In genomic region chr4:100879414-100879813, GRCm38 (mm10) we compare ENCODE assay signal across 33 mouse cellular contexts.
DNase-seq lines count a peak whose midpoint lies in the region; ATAC-seq and TF ChIP-seq lines count a peak whose summit lies in the region.
"Had no signal": no experiment of that assay in that cellular context is flagged by ENCODE, and none has a peak within 500 bp of the region (broad histone marks: within the 10 kb centered on the region; RNA-seq: fewer than 3 reads in every experiment).

No protein-coding gene starts in this region.

- no peaks in the 10 kb centered on the region for H3K9me3 ChIP-seq in heart, postnatal 0 days (replicated peaks; ENCODE audit: control insufficient read depth, low read length)
- no peaks in the 10 kb centered on the region for H3K9me3 ChIP-seq in lung, embryonic 14.5 days (ENCODE audit: low read depth, low read length)
- H3K9me3 ChIP-seq in intestine, embryonic 16.5 days (ENCODE audit: control insufficient read depth, low read length) = no peaks in the 10 kb centered on the region
- H3K9me3 ChIP-seq: embryonic facial prominence, embryonic 12.5 days; hindbrain, embryonic 10.5 days; hindbrain, embryonic 15.5 days; limb, embryonic 12.5 days; midbrain, embryonic 15.5 days; neural tube, embryonic 15.5 days; stomach, embryonic 15.5 days had no signal

- no peak overlapping the region for H3K9ac ChIP-seq in heart, postnatal 0 days (replicated peaks; ENCODE audit: low read depth, low read length)
- no peak overlapping the region for H3K9ac ChIP-seq in lung, embryonic 14.5 days
- H3K9ac ChIP-seq in intestine, embryonic 16.5 days (ENCODE audit: low read depth, low read length) = no peak overlapping the region
- H3K9ac ChIP-seq: embryonic facial prominence, embryonic 12.5 days; hindbrain, embryonic 15.5 days; limb, embryonic 12.5 days; liver, postnatal 0 days; midbrain, embryonic 15.5 days; neural tube, embryonic 15.5 days; stomach, embryonic 15.5 days had no signal

- WGBS in heart, postnatal 0 days = 81% methylated on average over 8 of the region's 8 CpGs
- 22% methylated on average over 8 of the region's 8 CpGs for WGBS in lung, embryonic 14.5 days
- WGBS in intestine, embryonic 16.5 days = 23% methylated on average over 8 of the region's 8 CpGs

- no peak overlapping the region for H3K4me3 ChIP-seq in heart, postnatal 0 days (ENCODE audit: low read depth, low read length)
- H3K4me3 ChIP-seq in lung, embryonic 14.5 days (ENCODE audit: low read depth, low read length) = no peak overlapping the region
- no peak overlapping the region for H3K4me3 ChIP-seq in intestine, embryonic 16.5 days (ENCODE audit: low read length)
- H3K4me3 ChIP-seq: embryonic facial prominence, embryonic 12.5 days; hindbrain, embryonic 10.5 days; hindbrain, embryonic 15.5 days; layer of hippocampus, adult 2 months; left cerebral cortex, adult 2 months; limb, embryonic 12.5 days; midbrain, embryonic 10.5 days; midbrain, embryonic 15.5 days; neural tube, embryonic 15.5 days; stomach, embryonic 15.5 days had no signal

- H3K27ac ChIP-seq in heart, postnatal 0 days (ENCODE audit: low read depth) = peak overlapping the region; percentile 71
- H3K27ac ChIP-seq in lung, embryonic 14.5 days (ENCODE audit: low read depth) = no peak overlapping the region
- H3K27ac ChIP-seq in intestine, embryonic 16.5 days (ENCODE audit: low read length) = no peak overlapping the region
- H3K27ac ChIP-seq: embryonic facial prominence, embryonic 12.5 days; hindbrain, embryonic 10.5 days; hindbrain, embryonic 15.5 days; layer of hippocampus, adult 2 months; left cerebral cortex, adult 2 months; limb, embryonic 12.5 days; midbrain, embryonic 10.5 days; midbrain, embryonic 15.5 days; neural tube, embryonic 15.5 days; stomach, embryonic 15.5 days had no signal

- no peak overlapping the region for H3K4me2 ChIP-seq in heart, postnatal 0 days (ENCODE audit: low read depth, low read length)
- peak overlapping the region; percentile 11; the same call in 1 of the 2 replicates for H3K4me2 ChIP-seq in lung, embryonic 14.5 days
- H3K4me2 ChIP-seq in intestine, embryonic 16.5 days (ENCODE audit: low read depth, low read length) = no peak overlapping the region
- H3K4me2 ChIP-seq: embryonic facial prominence, embryonic 12.5 days; hindbrain, embryonic 15.5 days; limb, embryonic 12.5 days; liver, embryonic 11.5 days; midbrain, embryonic 15.5 days; neural tube, embryonic 15.5 days; stomach, embryonic 15.5 days had no signal

- no peak for TF ChIP-seq CTCF in heart, postnatal 0 days (IDR thresholded peaks at IDR 0.05; ENCODE audit: low read depth)
- TF ChIP-seq CTCF in lung, embryonic 14.5 days (IDR thresholded peaks at IDR 0.05; ENCODE audit: low read depth) = no peak

- TF ChIP-seq EP300 in heart, postnatal 0 days (IDR thresholded peaks at IDR 0.05; ENCODE audit: low read depth) = no peak

- peak; percentile 24 for DNase-seq in embryo, embryonic 10 days (ENCODE audit: low spot score)
- DNase-seq in embryo, embryonic 11 days = no peak
- DNase-seq in heart, postnatal 0 days (ENCODE audit: low spot score) = no peak
- no peak for DNase-seq in heart, adult 8-10 months (ENCODE audit: low spot score)
- peak; percentile 53 for DNase-seq in lung, embryonic 14.5 days
- DNase-seq in lung, adult 18-20 months = no peak
- DNase-seq: adrenal gland, adult 2 months; adrenal gland, postnatal 36 days; cerebellum, adult 18-20 months; cerebellum, postnatal 10 days; gastrocnemius, postnatal 14 days; heart, postnatal 10 days; kidney, adult 9 months; liver, postnatal 0 days; retina, postnatal 1 day; right cerebral cortex, postnatal 14 days; thymus, postnatal 14 days had no signal

- H3K27me3 ChIP-seq in heart, postnatal 0 days (ENCODE audit: control insufficient read depth, insufficient read depth, low read length) = no peaks in the 10 kb centered on the region
- H3K27me3 ChIP-seq in lung, embryonic 14.5 days (ENCODE audit: insufficient read depth, low read length) = no peaks in the 10 kb centered on the region
- no peaks in the 10 kb centered on the region for H3K27me3 ChIP-seq in intestine, embryonic 16.5 days (replicated peaks; ENCODE audit: control insufficient read depth, insufficient read depth, low read length)
- H3K27me3 ChIP-seq: CH12.LX; embryonic facial prominence, embryonic 12.5 days; hindbrain, embryonic 15.5 days; limb, embryonic 12.5 days; midbrain, embryonic 15.5 days; neural tube, embryonic 15.5 days; stomach, embryonic 15.5 days had no signal

- ATAC-seq in heart, postnatal 0 days (ENCODE audit: insufficient read depth, low read depth) = no peak
- ATAC-seq in lung, embryonic 14.5 days (ENCODE audit: insufficient read depth) = peak; percentile 62; the same call in 1 of the 2 replicates
- peak; percentile 59; the same call in 1 of the 2 replicates for ATAC-seq in intestine, embryonic 16.5 days
- ATAC-seq: activated CD4-positive, CD25-positive, alpha-beta regulatory T cell, adult 4 months; forebrain, embryonic 14.5 days; inflammation-experienced regulatory T-cells, adult 6 months; liver, postnatal 0 days; midbrain, embryonic 15.5 days had no signal

- H3K36me3 ChIP-seq in heart, postnatal 0 days (replicated peaks; ENCODE audit: control insufficient read depth, insufficient read depth, low read length) = no peaks in the 10 kb centered on the region
- H3K36me3 ChIP-seq in lung, embryonic 14.5 days (ENCODE audit: insufficient read depth) = no peaks in the 10 kb centered on the region
- no peaks in the 10 kb centered on the region for H3K36me3 ChIP-seq in intestine, embryonic 16.5 days (ENCODE audit: control insufficient read depth, insufficient read depth, low read length)
- H3K36me3 ChIP-seq: embryonic facial prominence, embryonic 12.5 days; hindbrain, embryonic 15.5 days; midbrain, embryonic 15.5 days; neural tube, embryonic 15.5 days; stomach, embryonic 15.5 days had no signal

- peaks cover 11% of the 10 kb centered on the region for H3K4me1 ChIP-seq in heart, postnatal 0 days (ENCODE audit: control insufficient read depth, insufficient read depth)
- 0 out of 2 replicates have a peak, but pooled peaks cover 6% of the 10 kb centered on the region for H3K4me1 ChIP-seq in lung, embryonic 14.5 days (ENCODE audit: insufficient read depth)
- H3K4me1 ChIP-seq in intestine, embryonic 16.5 days (ENCODE audit: control insufficient read depth, insufficient read depth, low read length) = peaks cover 3% of the 10 kb centered on the region; the same call in 1 of the 2 replicates
- H3K4me1 ChIP-seq: hindbrain, embryonic 10.5 days; hindbrain, embryonic 15.5 days; neural tube, embryonic 15.5 days; stomach, embryonic 15.5 days had no signal

Comparison
In these comparisons a context has a peak if more than half of its experiments do, and no peak if none do; other contexts are left out.
1. DNase-seq: peak in embryo, embryonic 10 days (single experiment) and lung, embryonic 14.5 days (single experiment); none in embryo, embryonic 11 days (single experiment), heart, postnatal 0 days (single experiment), heart, adult 8-10 months (single experiment) and lung, adult 18-20 months (0 of 2).